Mouse (Mus musculus) embryonic facial prominence, embryonic 15.5 days (tissue): ENCODE data around the gene Syne3. TPM values are rescaled to one million over a fixed set of nuclear protein-coding genes. Genes with fewer than 3 reads are reported as not detected.

Experiments
- ATAC-seq: fragments of 200-750 bp; cut with Nextera tagmentation; 2 replicates; pipeline ENCODE4 v1.8.0; 2017; ENCODE audit warnings: low read depth, moderate TSS enrichment; ENCODE audit not compliant: insufficient number of reproducible peaks, low FRiP score, low TSS enrichment
- H3K27ac ChIP-seq: fragments of 300-500 bp; sonication (generic); replicated peaks from 2 replicates; pipeline ENCODE4 v1.5.1; 2015; ENCODE audit warnings: mild to moderate bottlenecking, inconsistent platforms
- H3K27me3 ChIP-seq: fragments of 300-500 bp; sonication (generic); 2 replicates; pipeline ENCODE4 v1.6.1; 2015; ENCODE audit warnings: inconsistent platforms
- H3K36me3 ChIP-seq: fragments of 300-500 bp; sonication (generic); 2 replicates; pipeline ENCODE4 v1.6.1; 2015; ENCODE audit warnings: mild to moderate bottlenecking, inconsistent platforms
- H3K4me1 ChIP-seq: fragments of 300-500 bp; sonication (generic); 2 replicates; pipeline ENCODE4 v1.6.1; 2015; ENCODE audit warnings: inconsistent platforms
- H3K4me2 ChIP-seq: fragments of 300-500 bp; sonication (generic); replicated peaks from 2 replicates; pipeline ENCODE4 v1.6.1; 2015; ENCODE audit warnings: mild to moderate bottlenecking, inconsistent platforms
- H3K4me3 ChIP-seq: fragments of 300-500 bp; sonication (generic); replicated peaks from 2 replicates; pipeline ENCODE4 v1.5.1; 2015; ENCODE audit warnings: mild to moderate bottlenecking, inconsistent platforms
- H3K9ac ChIP-seq: fragments of 300-500 bp; sonication (generic); 2 replicates; pipeline ENCODE4 v1.6.1; 2015; ENCODE audit warnings: inconsistent platforms
- H3K9me3 ChIP-seq: fragments of 300-500 bp; sonication (generic); replicated peaks from 2 replicates; pipeline ENCODE4 v1.6.1; 2016; ENCODE audit warnings: inconsistent platforms
- whole genome bisulfite sequencing: fragments of 180-500 bp; shearing (Covaris S2); methylation state at CpG from one replicate; pipeline ENCODE4 v1.1.7; 2015; 5-methylcytosine and 5-hydroxymethylcytosine counted together
- polyA plus RNA-seq: library from polyadenylated mRNA; unstranded; fragments of >200 nt; fragmentation: Nextera tagmentation; extraction: Ambion mirVana; gene quantifications from 2 replicates; pipeline ENCODE4 v1.2.1, GENCODE M21; 2015

Syne3 gene
- polyA plus RNA-seq = 3.6 and 4.4 TPM in 2 replicates

DNA sequence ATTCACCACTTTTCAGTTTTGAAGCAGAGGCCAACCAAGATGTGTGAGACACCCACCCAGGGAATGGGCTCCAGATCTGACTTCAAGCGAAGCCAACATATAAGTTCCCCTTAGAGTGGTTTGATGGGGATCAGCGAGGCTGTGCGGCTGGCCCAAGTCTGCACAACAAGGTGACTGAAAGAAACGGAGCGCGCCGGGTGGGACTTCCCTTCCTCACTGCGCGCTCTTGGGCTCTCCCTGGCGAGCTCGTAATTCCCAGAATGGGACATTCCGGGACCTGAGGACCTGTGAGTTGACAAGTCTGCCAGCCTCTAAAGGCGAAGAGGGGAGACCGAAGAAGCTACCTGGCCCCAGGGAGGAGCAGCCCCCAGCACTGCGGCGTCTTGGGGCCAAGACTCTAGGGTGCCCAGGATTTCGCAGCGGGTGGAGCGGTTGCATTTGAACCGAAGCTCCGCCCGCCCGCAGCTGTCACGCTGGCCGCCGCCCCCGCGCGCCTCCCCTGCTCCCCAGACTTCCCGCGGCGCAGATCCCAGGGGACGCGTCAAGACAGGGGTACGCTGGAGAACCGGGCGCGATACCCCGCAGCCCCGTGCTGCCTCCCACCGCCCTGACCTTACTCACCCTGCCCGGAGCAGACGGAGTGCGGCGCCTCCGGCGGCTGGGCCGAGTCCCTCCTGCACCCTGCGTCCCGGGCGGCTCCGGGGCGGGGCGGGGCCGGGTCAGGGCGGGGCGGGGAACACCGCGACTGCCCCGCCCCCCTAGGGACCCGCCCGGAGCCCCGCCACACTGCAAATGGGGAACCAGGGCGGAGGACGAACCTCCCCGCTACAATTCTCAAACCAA lies at the start of gene Syne3:
Syne3 (minus strand) TSS at position 440 of the 843 bp plus-strand sequence.
- WGBS = 1% methylated on average over 66 of the region's 66 CpGs
- Histone ChIP-seq H3K4me2 (peak within 1 kb of the TSS; percentile 71), H3K9ac (peak within 1 kb of the TSS; percentile 52), H3K27ac (peak within 1 kb of the TSS; percentile 76), H3K9me3 (no peaks in the 10 kb centered on the region), H3K4me3 (peak within 1 kb of the TSS; percentile 64), H3K36me3 (no peaks in the 10 kb centered on the region), H3K27me3 (no peaks in the 10 kb centered on the region; the same call in 1 of the 2 replicates), H3K4me1 (peaks cover 54% of the 10 kb centered on the region)
- ATAC-seq = peak; percentile 68

DNA sequence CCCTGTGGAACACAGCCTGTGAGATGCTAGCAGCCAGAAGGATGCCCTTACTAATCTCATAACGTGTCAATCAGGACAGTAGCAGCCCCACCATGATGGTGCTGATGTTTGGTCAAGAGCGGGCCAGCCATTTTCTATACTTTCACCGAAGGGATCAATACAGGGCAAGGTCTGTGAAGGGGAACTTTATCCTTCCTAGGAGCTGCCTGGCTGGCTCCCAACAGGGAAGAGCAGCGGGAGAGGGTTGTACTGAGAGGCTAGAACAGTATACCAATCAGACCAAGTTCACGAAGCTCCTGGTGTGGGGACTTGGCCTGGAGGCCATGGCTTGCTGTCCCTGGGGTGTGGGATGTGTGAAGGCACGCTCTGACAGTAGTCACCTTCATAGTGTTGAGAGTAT lies 45.7 kb upstream of the Syne3 start:
- no peak overlapping the region for H3K4me2 ChIP-seq
- 79% methylated on average over 6 of the region's 6 CpGs for WGBS
- no peak overlapping the region for H3K27ac ChIP-seq
- H3K9me3 ChIP-seq = no peaks in the 10 kb centered on the region
- no peaks in the 10 kb centered on the region for H3K27me3 ChIP-seq
- no peak overlapping the region for H3K4me3 ChIP-seq
- H3K36me3 ChIP-seq = no peaks in the 10 kb centered on the region
- H3K4me1 ChIP-seq = no peaks in the 10 kb centered on the region
- ATAC-seq = no peak
- no peak overlapping the region for H3K9ac ChIP-seq

DNA sequence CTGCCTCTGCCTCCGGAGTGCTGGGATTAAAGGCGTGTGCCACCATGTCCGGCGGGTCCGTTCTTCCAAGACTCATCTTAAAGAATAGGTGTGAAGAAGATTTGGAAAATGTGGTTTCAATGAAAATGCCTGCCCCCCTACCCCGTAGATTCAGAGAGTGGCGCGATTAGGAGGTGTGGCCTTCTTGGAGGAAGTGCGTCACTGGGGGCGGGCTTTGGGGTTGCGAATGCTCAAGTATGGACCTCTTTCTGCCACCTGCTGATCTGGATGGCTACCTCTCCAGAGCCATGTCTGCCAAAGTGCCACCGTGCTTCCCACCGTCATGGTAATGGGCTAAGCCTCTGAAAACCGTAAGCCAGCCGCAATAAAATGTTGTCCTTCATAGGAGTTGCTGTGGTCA lies 44.4 kb upstream of the Syne3 start:
- H3K27ac ChIP-seq = no peak overlapping the region
- no peak overlapping the region for H3K9ac ChIP-seq
- no peak overlapping the region for H3K4me2 ChIP-seq
- no peak for ATAC-seq
- WGBS = 90% methylated on average over 15 of the region's 15 CpGs
- no peaks in the 10 kb centered on the region for H3K27me3 ChIP-seq
- H3K4me3 ChIP-seq = no peak overlapping the region
- H3K9me3 ChIP-seq = no peaks in the 10 kb centered on the region
- H3K4me1 ChIP-seq = no peaks in the 10 kb centered on the region
- H3K36me3 ChIP-seq = no peaks in the 10 kb centered on the region

DNA sequence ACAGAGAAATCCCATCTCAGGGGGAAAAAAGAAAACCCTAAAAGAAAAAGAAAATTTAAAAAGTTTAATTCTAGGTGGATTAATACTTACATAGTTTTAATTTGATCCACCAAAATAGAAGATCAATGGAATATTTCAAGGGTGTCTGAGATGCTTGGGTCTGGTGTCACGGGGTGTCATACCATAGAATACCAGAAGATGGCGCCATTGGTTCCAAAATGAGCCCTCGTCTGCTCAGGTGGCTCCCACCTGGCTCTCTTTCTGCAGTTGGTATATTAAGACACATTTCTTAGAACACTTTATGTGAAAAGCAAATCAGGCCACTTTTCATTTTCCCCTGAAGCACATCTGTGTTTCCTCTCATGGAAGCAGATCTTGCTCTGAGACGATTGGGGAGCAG lies 41.3 kb upstream of the Syne3 start:
- Histone ChIP-seq H3K4me1 (no peaks in the 10 kb centered on the region), H3K9ac (no peak overlapping the region), H3K36me3 (no peaks in the 10 kb centered on the region), H3K4me2 (no peak overlapping the region), H3K9me3 (no peaks in the 10 kb centered on the region), H3K27me3 (no peaks in the 10 kb centered on the region), H3K4me3 (no peak overlapping the region), H3K27ac (no peak overlapping the region)
- WGBS = 6% methylated on average over 4 of the region's 4 CpGs
- no peak for ATAC-seq

DNA sequence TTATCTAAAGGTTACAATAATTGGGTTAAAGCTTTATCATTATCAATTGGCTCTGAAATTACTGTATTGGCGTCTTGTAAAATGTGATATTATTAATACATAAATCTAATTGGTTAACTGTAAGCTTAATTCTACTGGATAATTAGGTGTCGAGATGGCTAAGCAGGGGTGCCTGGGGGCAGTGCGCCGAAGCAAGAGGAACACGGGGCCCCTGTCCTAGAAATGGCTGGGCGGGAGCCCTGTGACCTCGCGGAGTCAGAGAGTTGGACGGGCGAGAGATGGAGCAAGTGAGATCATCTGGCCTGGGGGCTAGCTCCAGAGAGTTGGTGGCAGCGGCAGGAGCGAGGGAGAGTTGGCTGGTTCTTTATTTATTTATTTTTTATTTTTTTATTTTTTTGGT lies 40.2 kb upstream of the Syne3 start:
- no peak for ATAC-seq
- H3K4me2 ChIP-seq = no peak overlapping the region
- H3K9me3 ChIP-seq = no peaks in the 10 kb centered on the region
- no peak overlapping the region for H3K9ac ChIP-seq
- no peak overlapping the region for H3K4me3 ChIP-seq
- H3K36me3 ChIP-seq = no peaks in the 10 kb centered on the region
- H3K27me3 ChIP-seq = no peaks in the 10 kb centered on the region
- 80% methylated on average over 12 of the region's 12 CpGs for WGBS
- no peak overlapping the region for H3K27ac ChIP-seq
- H3K4me1 ChIP-seq = no peaks in the 10 kb centered on the region

DNA sequence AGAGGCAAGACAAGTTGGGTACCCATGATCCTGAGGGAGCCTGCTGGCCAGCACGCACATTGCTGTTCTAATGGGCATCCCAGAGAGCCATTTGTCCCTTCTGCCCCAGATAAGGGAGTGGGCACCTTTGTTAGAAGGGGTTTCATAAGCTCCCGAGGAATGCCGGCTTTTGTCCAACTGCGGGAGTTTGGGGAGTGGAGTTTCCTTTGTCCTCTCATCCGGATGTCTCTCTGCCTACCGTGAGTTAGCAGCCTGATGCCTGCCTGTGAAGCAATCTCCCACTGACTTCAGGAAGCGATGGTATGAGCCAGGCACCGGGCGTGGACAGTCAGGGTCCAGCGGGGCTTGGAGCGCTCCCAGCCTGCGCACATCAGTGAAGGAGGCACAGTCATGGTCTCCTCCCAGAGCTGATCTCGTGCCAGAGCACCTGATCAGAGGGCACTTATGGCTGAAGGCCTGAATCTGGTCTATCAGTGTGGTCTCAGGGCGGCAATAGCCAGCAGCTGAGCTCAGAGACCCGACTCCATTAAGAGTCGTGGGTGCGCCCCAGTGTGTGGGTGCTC lies 38.8 kb upstream of the Syne3 start:
- Histone ChIP-seq H3K9me3 (no peaks in the 10 kb centered on the region), H3K36me3 (0 out of 2 replicates have a peak, but pooled peaks cover under 1% of the 10 kb centered on the region), H3K27me3 (no peaks in the 10 kb centered on the region), H3K9ac (no peak overlapping the region), H3K4me2 (no peak overlapping the region), H3K4me1 (no peaks in the 10 kb centered on the region), H3K4me3 (no peak overlapping the region), H3K27ac (no peak overlapping the region)
- ATAC-seq = no peak
- 70% methylated on average over 17 of the region's 17 CpGs for WGBS

DNA sequence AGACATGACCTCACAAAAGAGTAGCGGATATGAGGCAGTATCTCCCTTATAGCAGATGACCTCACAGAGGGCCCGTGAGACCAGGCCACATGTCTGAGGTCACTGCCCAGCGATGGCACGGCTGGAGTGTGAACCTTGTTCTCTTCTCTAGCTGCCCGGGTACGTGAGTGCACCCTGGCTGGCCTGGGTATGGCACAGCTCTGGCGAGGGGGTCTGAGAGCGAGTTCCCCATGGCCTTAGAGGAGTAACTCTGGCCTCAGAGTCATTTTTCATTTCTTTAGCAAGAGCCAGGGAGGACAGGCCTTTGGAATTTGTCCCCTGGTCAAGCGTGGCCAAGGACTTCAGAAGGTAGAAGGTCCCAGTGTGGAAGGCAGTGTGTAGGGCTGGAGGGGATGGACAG lies 35.2 kb upstream of the Syne3 start:
- Histone ChIP-seq H3K4me3 (no peak overlapping the region), H3K9me3 (no peaks in the 10 kb centered on the region), H3K4me1 (no peaks in the 10 kb centered on the region), H3K36me3 (peaks cover 32% of the 10 kb centered on the region), H3K27ac (no peak overlapping the region), H3K27me3 (no peaks in the 10 kb centered on the region), H3K4me2 (no peak overlapping the region), H3K9ac (no peak overlapping the region)
- ATAC-seq = no peak
- WGBS = 86% methylated on average over 9 of the region's 9 CpGs

DNA sequence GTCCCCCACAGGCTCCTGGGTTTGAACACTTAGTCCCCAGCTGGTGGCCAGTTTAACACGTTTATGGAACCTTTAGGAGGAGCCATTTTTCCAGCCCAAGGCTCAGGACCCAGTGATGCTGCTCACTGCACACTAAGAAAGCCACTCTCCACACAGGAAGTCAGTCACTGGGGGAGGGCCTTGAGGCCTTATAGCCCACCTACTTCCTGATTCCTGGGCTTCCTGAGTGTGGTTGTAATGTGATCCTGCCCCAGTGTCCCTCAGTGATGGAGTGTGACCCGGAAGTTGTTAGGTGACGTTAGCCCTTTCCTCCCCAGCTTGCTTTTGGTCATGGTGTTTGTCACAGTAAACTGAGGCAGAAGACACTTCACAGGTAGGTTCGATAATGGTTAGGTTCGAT lies 33.5 kb upstream of the Syne3 start:
- Histone ChIP-seq H3K36me3 (peaks cover 32% of the 10 kb centered on the region), H3K27me3 (no peaks in the 10 kb centered on the region), H3K9me3 (no peaks in the 10 kb centered on the region), H3K4me1 (no peaks in the 10 kb centered on the region), H3K9ac (no peak overlapping the region), H3K27ac (no peak overlapping the region), H3K4me2 (no peak overlapping the region), H3K4me3 (no peak overlapping the region)
- ATAC-seq = no peak
- 83% methylated on average over 5 of the region's 5 CpGs for WGBS

DNA sequence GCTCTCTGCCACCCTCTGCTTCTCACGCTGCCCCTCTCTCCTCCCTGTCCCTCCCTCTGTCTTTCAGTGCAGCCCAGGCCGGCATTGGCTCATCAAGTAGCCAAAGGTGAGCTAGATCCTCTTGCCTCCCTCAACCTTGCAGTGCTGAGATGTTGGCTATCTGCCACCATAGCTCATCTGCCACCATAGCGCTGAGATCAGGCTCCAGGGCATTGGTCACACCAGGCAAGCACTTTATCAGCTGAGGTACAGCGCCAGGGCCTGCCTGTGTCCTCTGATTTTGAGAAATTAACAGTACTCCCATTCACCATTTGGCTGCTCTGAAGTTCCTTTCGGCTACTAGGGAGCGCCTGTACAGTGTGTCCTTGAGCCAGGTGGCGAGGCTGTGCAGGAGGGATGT lies 31.3 kb upstream of the Syne3 start:
- Histone ChIP-seq H3K36me3 (peaks cover 32% of the 10 kb centered on the region), H3K27me3 (no peaks in the 10 kb centered on the region), H3K9me3 (no peaks in the 10 kb centered on the region), H3K27ac (no peak overlapping the region), H3K4me1 (no peaks in the 10 kb centered on the region), H3K9ac (no peak overlapping the region), H3K4me3 (no peak overlapping the region), H3K4me2 (no peak overlapping the region)
- ATAC-seq = no peak
- WGBS = 91% methylated on average over 7 of the region's 7 CpGs

DNA sequence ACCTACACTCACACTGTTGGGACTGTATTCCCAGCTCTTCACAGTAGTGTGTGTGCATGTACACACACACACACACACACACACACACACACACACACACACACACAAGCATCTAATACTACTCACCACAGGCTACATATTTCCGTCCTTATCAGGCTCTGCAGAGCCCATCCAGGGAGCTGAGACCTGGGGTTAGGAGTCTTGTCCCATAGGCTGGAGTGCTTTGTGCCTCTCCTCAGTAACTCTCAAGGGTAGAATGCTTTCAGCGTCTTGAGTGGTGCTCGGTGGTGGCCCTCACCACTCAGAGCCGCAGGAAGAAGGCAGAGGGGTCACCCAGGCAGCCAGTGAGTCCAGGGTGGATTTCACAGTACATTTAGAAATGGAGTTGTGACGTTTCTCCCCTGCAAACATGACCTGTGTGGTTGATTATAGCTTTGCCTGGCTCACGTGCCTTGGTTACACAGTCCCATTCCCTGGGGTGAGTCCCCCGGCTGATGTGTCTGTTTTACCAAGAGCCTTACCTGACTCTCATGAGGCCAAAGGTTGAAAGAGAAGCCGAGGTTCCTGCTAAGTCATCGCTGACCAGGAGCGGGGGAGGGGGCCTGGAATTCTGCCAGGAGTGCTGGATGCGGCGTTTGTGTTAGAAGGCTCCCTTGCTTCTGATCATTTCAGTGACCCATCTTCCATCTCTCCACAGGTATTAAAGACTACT lies 30.1 kb upstream of the Syne3 start:
- Histone ChIP-seq H3K27me3 (no peaks in the 10 kb centered on the region), H3K9ac (no peak overlapping the region), H3K4me2 (no peak overlapping the region), H3K9me3 (no peaks in the 10 kb centered on the region), H3K4me1 (0 out of 2 replicates have a peak, but pooled peaks cover 5% of the 10 kb centered on the region), H3K36me3 (peaks cover 32% of the 10 kb centered on the region), H3K4me3 (no peak overlapping the region), H3K27ac (no peak overlapping the region)
- 56% methylated on average over 12 of the region's 12 CpGs for WGBS
- ATAC-seq = no peak

DNA sequence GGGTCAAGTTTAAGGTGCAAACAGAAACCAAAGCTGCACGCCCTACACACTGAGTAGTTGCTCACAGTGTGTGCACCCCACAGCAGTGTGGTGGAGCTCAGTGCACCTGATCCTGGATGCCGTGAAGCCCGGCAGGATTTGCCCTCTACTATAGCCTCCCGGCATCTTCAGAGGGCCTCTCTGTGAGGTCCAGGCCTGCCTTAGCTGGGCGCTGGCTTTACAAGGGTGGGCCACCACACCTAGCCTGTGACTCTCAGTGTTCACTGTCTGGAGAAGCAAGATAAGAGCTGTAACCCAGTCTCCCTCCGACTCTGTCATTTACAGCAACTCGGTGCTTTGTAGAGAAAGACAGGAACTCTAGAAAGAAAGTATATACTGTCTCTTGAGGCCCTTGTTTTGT lies 29.3 kb upstream of the Syne3 start:
- H3K4me3 ChIP-seq = no peak overlapping the region
- no peak for ATAC-seq
- no peak overlapping the region for H3K9ac ChIP-seq
- peaks cover 14% of the 10 kb centered on the region for H3K4me1 ChIP-seq
- no peaks in the 10 kb centered on the region for H3K27me3 ChIP-seq
- H3K4me2 ChIP-seq = no peak overlapping the region
- 76% methylated on average over 7 of the region's 7 CpGs for WGBS
- H3K9me3 ChIP-seq = no peaks in the 10 kb centered on the region
- H3K27ac ChIP-seq = no peak overlapping the region
- H3K36me3 ChIP-seq = peaks cover 32% of the 10 kb centered on the region
